Mouse (Mus musculus) ZHBTc4 (cell line): ENCODE measurements at regions not wholly inside any gene's neighbourhood (a gene's known extent, or its start where the extent isn't known, plus 50 kb on each side); places are given as distances from the start of the nearest gene placed in this dataset.

Experiments
- DNase-seq: peaks from one replicate; pipeline ENCODE4 v3.0.0-alpha.2; 2011; ENCODE audit warnings: low read depth, low spot score

- no peak for DNase-seq
Observed at GRCm38 (mm10) chr2:47053689-47054088, 1760.2 kb upstream of the Acvr2a start.

DNA sequence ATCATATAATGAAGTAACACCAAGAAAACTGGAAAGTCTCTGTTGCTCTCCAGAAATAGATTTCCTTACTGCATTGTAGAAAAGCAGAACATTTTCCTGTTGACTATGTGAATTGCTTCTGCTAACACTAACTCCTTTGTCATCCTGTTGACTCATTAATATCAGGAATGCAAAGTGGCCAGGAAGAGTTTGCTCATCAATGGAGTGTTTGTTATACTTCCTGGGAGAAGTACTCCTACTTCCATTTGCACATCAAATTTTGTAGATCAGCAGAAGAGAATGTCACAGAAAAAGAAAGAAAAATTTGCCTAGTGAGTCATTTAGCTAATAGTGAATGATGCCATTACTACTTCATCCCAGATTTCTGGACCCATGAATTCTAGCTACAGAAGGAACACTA, 1739.7 kb upstream of the Acvr2a start:
- DNase-seq = no peak

DNA sequence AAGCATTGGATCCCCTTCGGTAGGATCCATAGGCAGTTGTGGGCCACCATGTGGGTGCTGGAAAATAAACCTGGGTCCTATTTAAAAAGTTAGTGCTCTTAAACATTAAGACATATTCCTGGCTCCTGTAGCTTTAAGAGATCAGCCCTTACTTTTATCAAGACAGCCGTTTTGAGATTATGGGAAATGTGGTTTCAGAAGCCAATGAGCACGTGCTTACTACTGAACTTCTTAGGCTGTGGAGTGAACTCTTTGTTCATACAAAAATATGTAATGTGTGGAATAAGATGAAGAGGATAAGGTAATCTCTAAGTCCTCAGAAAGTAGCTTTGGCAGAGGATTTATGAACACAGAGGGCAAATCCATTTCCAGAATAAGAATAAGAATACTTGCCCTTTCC, 1738.7 kb upstream of the Acvr2a start:
- no peak for DNase-seq

- DNase-seq = peak; percentile 7
Observed at GRCm38 (mm10) chr2:47088635-47089034, 1725.3 kb upstream of the Acvr2a start.

GRCm38 (mm10) chr2:47095993-47096392, 1717.9 kb upstream of the Acvr2a start:
- DNase-seq = no peak

GRCm38 (mm10) chr2:47139435-47139834, 1674.5 kb upstream of the Acvr2a start:
- DNase-seq = no peak

DNA sequence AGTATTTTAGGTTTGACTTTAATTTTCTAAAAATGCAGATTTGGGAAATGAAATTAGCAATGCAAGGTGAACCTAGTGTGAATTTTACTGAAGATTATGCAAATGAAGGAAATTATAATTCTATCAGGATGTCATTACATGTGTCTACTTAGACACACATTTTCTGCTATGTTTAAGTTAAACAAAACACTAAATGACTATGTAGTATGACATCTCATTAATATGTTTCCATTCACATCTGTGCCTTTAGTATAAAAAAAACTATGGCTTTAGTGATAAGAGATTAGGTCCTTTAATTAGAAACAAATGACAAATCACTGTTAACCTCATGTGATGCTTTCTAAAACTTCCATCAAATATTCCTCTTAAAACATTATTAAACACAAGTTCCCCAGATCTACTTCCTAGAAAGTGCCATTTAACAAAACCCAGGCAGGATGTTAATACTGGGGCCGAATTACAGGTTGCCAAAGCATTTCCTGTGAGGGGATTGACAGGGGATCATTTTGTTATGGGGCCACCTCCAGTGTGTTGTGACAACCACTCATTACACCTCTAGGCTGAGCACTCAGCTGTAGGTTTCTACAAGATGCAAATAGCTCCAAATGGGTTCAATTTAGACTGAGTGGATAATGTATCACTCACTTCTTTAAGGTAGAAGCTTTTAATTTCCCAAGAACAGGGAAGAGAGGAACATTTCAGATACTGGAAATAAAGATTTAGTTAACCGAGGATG, 1629.7 kb upstream of the Acvr2a start:
- no peak for DNase-seq
